Mouse (Mus musculus): Measurements from ENCODE around the gene Esrrg. TPM values are rescaled to one million over a fixed set of nuclear protein-coding genes. Genes with fewer than 3 reads are reported as not detected.
A peak's percentile ranks its signal among the peaks of the same experiment; 100 is the strongest.

Gene Esrrg
- polyA plus RNA-seq, 1 experiment = not detected

DNA sequence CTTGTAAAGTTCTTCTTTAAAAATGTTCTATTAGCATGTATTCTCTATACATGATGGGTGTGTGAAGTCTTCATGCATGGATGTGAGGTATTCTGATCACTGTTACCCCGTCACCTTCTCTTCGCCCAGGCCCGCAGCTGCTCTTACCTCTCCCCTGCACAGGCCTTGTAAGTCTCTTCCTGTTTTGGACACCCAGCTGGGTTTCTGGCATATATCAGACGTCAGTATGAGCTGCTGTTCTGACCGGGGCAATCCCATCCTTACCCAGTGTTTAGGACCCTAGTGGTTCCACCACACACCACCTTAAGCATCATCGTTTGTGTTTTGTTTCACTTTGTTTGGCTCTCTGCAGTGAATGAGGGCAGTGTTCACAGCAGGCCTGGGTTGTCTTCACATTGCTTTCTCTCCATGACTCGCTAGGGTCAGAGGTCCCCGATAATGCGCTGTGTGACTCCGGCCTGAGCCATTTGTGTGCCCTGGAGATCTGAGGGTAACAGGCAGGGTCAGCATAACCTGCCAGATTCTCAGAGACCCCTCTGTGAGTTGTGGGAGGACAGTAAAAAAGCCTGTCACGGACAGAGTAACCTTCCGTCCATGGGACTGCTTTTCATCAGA, 471.8 kb downstream of the Esrrg start:
- TF ChIP-seq FLI1 (IDR thresholded peaks at IDR 0.05; ENCODE audit: low read length) (no peak), GATA1 (IDR thresholded peaks at IDR 0.05; ENCODE audit: borderline replicate concordance, low read length) (no peak)
- no peaks in the 10 kb centered on the region for H3K27me3 ChIP-seq (replicated peaks)
- no peak overlapping the region for H3K4me3 ChIP-seq (replicated peaks)
- H3K36me3 ChIP-seq (replicated peaks; ENCODE audit: low read length) = no peaks in the 10 kb centered on the region
- H3K4me1 ChIP-seq = no peaks in the 10 kb centered on the region
- H3K9me3 ChIP-seq = peaks cover 19% of the 10 kb centered on the region

- Histone ChIP-seq H3K9me3 (peaks cover 11% of the 10 kb centered on the region), H3K4me1 (no peaks in the 10 kb centered on the region), H3K27me3 (replicated peaks) (no peaks in the 10 kb centered on the region), H3K36me3 (replicated peaks; ENCODE audit: low read length) (no peaks in the 10 kb centered on the region), H3K4me3 (replicated peaks) (no peak overlapping the region)
- TF ChIP-seq GATA1 (IDR thresholded peaks at IDR 0.05; ENCODE audit: borderline replicate concordance, low read length) (no peak), FLI1 (IDR thresholded peaks at IDR 0.05; ENCODE audit: low read length) (no peak)
Measured at GRCm38 (mm10) chr1:188082665-188083640, 474.4 kb downstream of the Esrrg start.

DNA sequence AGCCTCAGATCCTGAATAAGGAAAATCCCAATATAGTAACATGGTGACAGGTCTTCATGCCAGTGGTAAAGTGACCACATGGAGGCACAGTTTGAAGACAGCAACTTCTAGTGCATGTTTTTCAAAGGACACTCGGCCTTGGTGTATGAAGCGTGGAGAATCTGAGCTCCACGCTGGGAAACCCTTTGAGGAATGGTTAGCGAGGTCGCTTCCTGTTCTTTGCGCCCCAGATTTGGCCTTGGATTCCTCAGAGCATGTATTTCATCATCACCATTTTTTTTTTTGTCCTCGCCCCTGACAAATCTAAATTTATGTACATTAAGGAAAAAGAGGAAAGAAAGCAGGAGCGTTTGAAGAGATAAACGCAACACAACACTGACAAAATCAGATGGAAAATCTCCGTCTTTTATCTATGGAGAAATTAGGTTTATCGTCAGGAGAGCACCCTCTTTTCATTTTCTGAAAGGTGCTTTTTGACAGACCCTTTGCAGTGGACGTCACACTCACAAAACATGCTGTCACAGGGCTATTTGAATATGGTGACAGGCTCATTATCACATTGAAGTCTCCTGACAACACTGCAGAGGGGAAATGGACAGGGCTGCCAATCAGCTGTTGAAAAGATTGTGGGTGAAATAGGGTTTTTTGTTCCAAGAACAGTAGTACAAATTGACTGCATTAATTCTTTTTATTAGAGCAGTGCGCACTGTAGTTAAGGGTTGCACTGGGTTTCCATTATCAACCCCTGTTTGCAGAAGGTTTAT, 476.7 kb downstream of the Esrrg start:
- Histone ChIP-seq H3K4me1 (no peaks in the 10 kb centered on the region), H3K9me3 (peaks cover 14% of the 10 kb centered on the region), H3K4me3 (replicated peaks) (no peak overlapping the region), H3K27me3 (replicated peaks) (no peaks in the 10 kb centered on the region), H3K36me3 (replicated peaks; ENCODE audit: low read length) (no peaks in the 10 kb centered on the region)
- TF ChIP-seq GATA1 (IDR thresholded peaks at IDR 0.05; ENCODE audit: borderline replicate concordance, low read length) = no peak
- TF ChIP-seq FLI1 (IDR thresholded peaks at IDR 0.05; ENCODE audit: low read length) = no peak

DNA sequence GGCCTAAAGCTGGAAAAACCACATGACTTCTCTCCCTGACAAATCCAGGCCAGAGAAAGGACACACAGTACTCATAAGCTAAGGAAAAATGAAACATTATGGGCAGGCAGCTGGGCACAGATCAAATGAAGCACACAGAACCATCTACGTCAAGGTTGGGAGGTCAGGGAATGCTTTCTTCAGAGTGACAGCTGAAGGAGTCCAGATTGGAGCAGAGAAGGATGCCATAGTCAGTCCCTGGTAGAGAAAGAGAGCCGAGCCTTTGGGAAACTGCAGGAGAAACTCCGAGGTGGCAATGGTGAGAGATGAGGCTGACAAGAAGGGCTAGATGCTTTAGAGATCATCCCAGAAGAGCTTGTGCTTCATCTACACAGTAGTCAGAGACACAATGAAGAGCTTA, 485.1 kb downstream of the Esrrg start:
- Histone ChIP-seq H3K36me3 (replicated peaks; ENCODE audit: low read length) (no peaks in the 10 kb centered on the region), H3K4me3 (replicated peaks) (no peak overlapping the region), H3K27me3 (replicated peaks) (peaks cover 2% of the 10 kb centered on the region), H3K9me3 (peaks cover 22% of the 10 kb centered on the region), H3K4me1 (peaks cover 9% of the 10 kb centered on the region; the same call in 1 of the 2 replicates)
- TF ChIP-seq FLI1 (IDR thresholded peaks at IDR 0.05; ENCODE audit: low read length) (no peak), GATA1 (IDR thresholded peaks at IDR 0.05; ENCODE audit: borderline replicate concordance, low read length) (no peak)

DNA sequence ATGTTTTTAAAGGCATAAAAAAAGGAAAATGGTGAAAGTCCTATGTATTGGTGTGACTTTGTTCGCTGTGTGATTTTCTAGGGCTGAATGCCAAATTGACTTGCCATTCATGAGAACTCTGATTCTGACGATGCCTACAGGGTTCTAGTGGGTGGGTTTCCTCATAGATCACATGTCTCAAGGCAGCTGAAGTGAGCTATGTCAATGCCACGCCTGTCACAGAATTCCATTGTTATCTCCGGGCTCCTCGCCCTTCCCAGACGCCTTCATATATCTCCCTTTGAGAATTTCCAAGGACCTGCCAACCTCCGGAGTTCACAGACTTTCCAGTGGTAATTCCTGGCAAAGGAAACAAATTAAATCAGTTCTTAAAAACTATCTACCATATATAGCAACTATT, 493.2 kb downstream of the Esrrg start:
- H3K4me3 ChIP-seq (replicated peaks) = no peak overlapping the region
- H3K27me3 ChIP-seq (replicated peaks) = no peaks in the 10 kb centered on the region
- no peaks in the 10 kb centered on the region for H3K36me3 ChIP-seq (replicated peaks; ENCODE audit: low read length)
- H3K9me3 ChIP-seq = peaks cover 5% of the 10 kb centered on the region; the same call in 1 of the 2 replicates
- peaks cover 18% of the 10 kb centered on the region for H3K4me1 ChIP-seq
- TF ChIP-seq GATA1 (IDR thresholded peaks at IDR 0.05; ENCODE audit: borderline replicate concordance, low read length) (no peak), FLI1 (IDR thresholded peaks at IDR 0.05; ENCODE audit: low read length) (no peak)

GRCm38 (mm10) chr1:188103179-188103578, 494.6 kb downstream of the Esrrg start:
- Histone ChIP-seq H3K4me1 (peaks cover 31% of the 10 kb centered on the region), H3K4me3 (replicated peaks) (no peak overlapping the region), H3K27me3 (replicated peaks) (no peaks in the 10 kb centered on the region), H3K9me3 (peaks cover 5% of the 10 kb centered on the region; the same call in 1 of the 2 replicates), H3K36me3 (replicated peaks; ENCODE audit: low read length) (no peaks in the 10 kb centered on the region)
- TF ChIP-seq FLI1 (IDR thresholded peaks at IDR 0.05; ENCODE audit: low read length) (no peak), GATA1 (IDR thresholded peaks at IDR 0.05; ENCODE audit: borderline replicate concordance, low read length) (no peak)

DNA sequence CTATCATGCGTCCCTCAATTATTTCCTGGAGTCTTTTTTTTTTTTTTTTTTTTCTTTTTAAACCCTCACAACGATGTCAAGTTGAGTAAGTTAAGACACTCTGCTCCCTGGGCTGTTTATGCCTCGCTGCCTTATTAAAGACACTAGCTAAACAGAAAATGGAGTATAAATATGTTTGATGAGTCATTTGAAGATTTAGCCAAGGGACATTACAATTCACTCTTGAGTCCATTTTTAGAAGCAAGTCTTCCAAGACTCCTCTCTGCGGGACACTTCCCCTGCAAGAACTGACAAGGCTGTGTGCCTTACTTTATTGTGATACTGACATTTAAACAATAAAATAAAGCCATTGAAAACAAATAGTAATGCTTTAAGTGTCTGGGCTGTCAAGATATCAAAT, 496.9 kb downstream of the Esrrg start:
- Histone ChIP-seq H3K4me1 (peaks cover 41% of the 10 kb centered on the region), H3K36me3 (replicated peaks; ENCODE audit: low read length) (no peaks in the 10 kb centered on the region), H3K9me3 (no peaks in the 10 kb centered on the region; the same call in 1 of the 2 replicates), H3K27me3 (replicated peaks) (no peaks in the 10 kb centered on the region), H3K4me3 (replicated peaks) (no peak overlapping the region)
- TF ChIP-seq FLI1 (IDR thresholded peaks at IDR 0.05; ENCODE audit: low read length) = no peak
- TF ChIP-seq GATA1 (IDR thresholded peaks at IDR 0.05; ENCODE audit: borderline replicate concordance, low read length) = no peak

DNA sequence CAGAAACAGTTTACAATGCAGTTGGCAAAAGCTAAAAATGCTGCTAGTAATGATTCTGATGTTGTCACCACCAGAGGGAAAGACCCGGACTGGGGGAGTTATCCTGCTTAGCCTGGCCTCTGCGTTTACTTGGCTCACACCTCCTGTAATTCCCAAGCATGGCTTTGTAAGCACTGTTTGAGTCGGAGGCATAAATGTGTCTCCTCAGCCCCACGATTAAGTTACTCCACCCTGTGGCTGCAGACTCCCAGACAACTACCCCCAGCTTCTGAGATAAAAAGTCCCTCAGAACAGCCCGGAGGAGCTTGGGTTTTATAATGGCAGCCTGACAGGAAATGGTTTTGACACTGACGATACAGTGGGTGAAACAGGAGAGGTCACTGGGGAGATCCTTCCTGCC, 499.4 kb downstream of the Esrrg start:
- no peaks in the 10 kb centered on the region for H3K27me3 ChIP-seq (replicated peaks)
- H3K4me1 ChIP-seq = peaks cover 46% of the 10 kb centered on the region
- H3K9me3 ChIP-seq = no peaks in the 10 kb centered on the region
- no peak for TF ChIP-seq GATA1 (IDR thresholded peaks at IDR 0.05; ENCODE audit: borderline replicate concordance, low read length)
- no peak for TF ChIP-seq FLI1 (IDR thresholded peaks at IDR 0.05; ENCODE audit: low read length)
- no peaks in the 10 kb centered on the region for H3K36me3 ChIP-seq (replicated peaks; ENCODE audit: low read length)
- peak overlapping the region; percentile 64 for H3K4me3 ChIP-seq (replicated peaks)

DNA sequence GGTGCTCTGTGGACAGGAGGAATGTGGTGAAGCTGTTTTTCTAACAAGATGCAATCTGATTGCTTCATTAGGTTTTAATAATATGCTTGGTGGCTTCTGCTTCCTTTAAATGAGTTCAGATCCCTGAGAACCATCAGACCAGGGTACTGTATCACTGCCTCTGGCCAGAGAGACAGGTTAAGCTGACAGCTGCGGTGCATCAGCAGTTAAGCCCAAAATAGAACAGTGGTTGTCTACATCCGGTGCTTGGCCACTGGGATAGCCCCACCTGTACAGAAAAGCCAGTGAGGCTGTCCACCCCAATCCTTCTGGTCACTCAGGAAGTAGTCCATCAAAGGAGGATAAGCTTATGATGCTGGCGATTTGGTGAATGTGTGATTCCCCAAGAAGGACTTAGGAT, 503.0 kb downstream of the Esrrg start:
- no peak overlapping the region for H3K4me3 ChIP-seq (replicated peaks)
- H3K9me3 ChIP-seq = no peaks in the 10 kb centered on the region
- peaks cover 30% of the 10 kb centered on the region for H3K4me1 ChIP-seq
- H3K27me3 ChIP-seq (replicated peaks) = no peaks in the 10 kb centered on the region
- TF ChIP-seq GATA1 (IDR thresholded peaks at IDR 0.05; ENCODE audit: borderline replicate concordance, low read length) (no peak), FLI1 (IDR thresholded peaks at IDR 0.05; ENCODE audit: low read length) (no peak)
- H3K36me3 ChIP-seq (replicated peaks; ENCODE audit: low read length) = no peaks in the 10 kb centered on the region

Data from megakaryocyte, embryonic 14.5 days (primary cell).